Mouse (Mus musculus) hindbrain, embryonic 12.5 days (tissue): ENCODE results near the gene Scand1. TPM values are rescaled to one million over a fixed set of nuclear protein-coding genes. Genes with fewer than 3 reads are reported as not detected.

Experiments used
- ATAC-seq: fragments of 200-750 bp; cut with Nextera tagmentation; 2 replicates; pipeline ENCODE4 v1.8.0; 2017; ENCODE audit warnings: moderate TSS enrichment; ENCODE audit not compliant: low FRiP score
- H3K27ac ChIP-seq: fragments of 300-500 bp; sonication (generic); 2 replicates; pipeline ENCODE4 v1.5.1; 2016; ENCODE audit warnings: mild to moderate bottlenecking
- H3K27me3 ChIP-seq: fragments of 300-500 bp; sonication (generic); 2 replicates; pipeline ENCODE4 v1.6.1; 2016; ENCODE audit warnings: mild to moderate bottlenecking
- H3K36me3 ChIP-seq: fragments of 300-500 bp; sonication (generic); 2 replicates; pipeline ENCODE4 v1.6.1; 2016; ENCODE audit warnings: mild to moderate bottlenecking
- H3K4me1 ChIP-seq: fragments of 300-500 bp; sonication (generic); 2 replicates; pipeline ENCODE4 v1.6.1; 2016
- H3K4me2 ChIP-seq: fragments of 300-500 bp; sonication (generic); replicated peaks from 2 replicates; pipeline ENCODE4 v1.6.1; 2016; ENCODE audit warnings: mild to moderate bottlenecking
- H3K4me3 ChIP-seq: fragments of 300-500 bp; sonication (generic); 2 replicates; pipeline ENCODE4 v1.5.1; 2016; ENCODE audit warnings: mild to moderate bottlenecking
- H3K9ac ChIP-seq: fragments of 300-500 bp; sonication (generic); 2 replicates; pipeline ENCODE4 v1.6.1; 2016; ENCODE audit warnings: mild to moderate bottlenecking, moderate library complexity
- H3K9me3 ChIP-seq: fragments of 300-500 bp; sonication (generic); replicated peaks from 2 replicates; pipeline ENCODE4 v1.6.1; 2016; ENCODE audit warnings: mild to moderate bottlenecking
- WGBS: fragments of 180-500 bp; shearing (Covaris S2); methylation state at CpG from one replicate; pipeline ENCODE4 v1.1.7; 2016; 5-methylcytosine and 5-hydroxymethylcytosine counted together
- polyA plus RNA-seq: library from polyadenylated mRNA; unstranded; fragments of >200 nt; fragmentation: Nextera tagmentation; extraction: Ambion mirVana; gene quantifications from 2 replicates; pipeline ENCODE4 v1.2.1, GENCODE M21; 2016

The Scand1 gene
- polyA plus RNA-seq, 1 experiment from 2014 or later, result 121 TPM

DNA sequence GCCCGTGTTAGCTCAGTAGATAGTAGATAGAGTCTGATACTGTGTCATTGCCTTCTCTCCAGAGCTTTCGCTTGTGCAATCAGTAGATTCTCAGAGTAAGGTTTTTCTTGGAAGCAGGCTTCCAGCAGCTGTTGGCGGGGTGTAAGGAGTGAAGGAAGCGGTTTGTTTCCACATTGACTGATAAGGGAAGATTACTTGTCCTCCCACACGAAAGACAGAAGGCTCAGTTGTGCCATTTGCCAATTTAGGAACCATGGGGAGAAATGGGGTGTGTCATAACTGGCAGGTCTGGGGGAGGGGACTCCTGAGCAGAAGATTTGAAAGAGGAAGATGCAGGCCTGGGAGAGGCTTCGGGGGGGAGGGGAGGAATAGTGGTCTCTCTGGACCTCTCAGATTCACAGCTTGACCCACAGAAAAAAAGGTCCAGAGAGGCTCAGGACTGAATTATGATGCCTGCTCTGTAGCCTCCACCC, 11.6 kb upstream of the Scand1 start:
- H3K9me3 ChIP-seq, result no peaks in the 10 kb centered on the region
- H3K9ac ChIP-seq, result no peak overlapping the region
- no peak for ATAC-seq
- H3K4me3 ChIP-seq, result no peak overlapping the region
- H3K27ac ChIP-seq, result no peak overlapping the region
- WGBS, result 68% methylated on average over 6 of the region's 6 CpGs
- H3K36me3 ChIP-seq, result 0 out of 2 replicates have a peak, but pooled peaks cover 5% of the 10 kb centered on the region
- no peak overlapping the region for H3K4me2 ChIP-seq
- no peaks in the 10 kb centered on the region for H3K27me3 ChIP-seq
- no peaks in the 10 kb centered on the region for H3K4me1 ChIP-seq

DNA sequence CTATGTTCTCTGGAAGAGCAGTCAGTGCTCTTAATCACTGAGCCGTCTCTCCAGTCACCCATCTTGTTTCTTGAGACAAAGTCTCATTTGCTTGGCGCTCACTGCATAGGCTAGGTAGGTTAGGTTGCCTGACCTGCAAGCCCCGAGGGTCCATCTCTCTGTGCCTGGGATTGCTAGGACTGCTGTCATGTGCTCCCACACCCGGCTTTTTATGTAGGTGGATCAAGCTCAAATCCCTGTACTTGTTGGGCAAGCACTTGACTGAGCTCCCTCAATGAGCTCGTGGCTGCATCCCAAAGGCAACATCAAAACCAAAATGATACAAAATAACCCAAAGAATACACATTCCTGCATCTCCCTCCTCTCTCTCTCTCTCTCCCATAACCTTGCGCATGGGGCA, 9.0 kb upstream of the Scand1 start:
- no peaks in the 10 kb centered on the region for H3K9me3 ChIP-seq
- H3K27ac ChIP-seq, result no peak overlapping the region
- ATAC-seq, result no peak
- H3K9ac ChIP-seq, result no peak overlapping the region
- 0 out of 2 replicates have a peak, but pooled peaks cover 5% of the 10 kb centered on the region for H3K36me3 ChIP-seq
- no peaks in the 10 kb centered on the region for H3K27me3 ChIP-seq
- H3K4me3 ChIP-seq, result no peak overlapping the region
- no peaks in the 10 kb centered on the region for H3K4me1 ChIP-seq
- 89% methylated on average over 6 of the region's 6 CpGs for WGBS
- no peak overlapping the region for H3K4me2 ChIP-seq

DNA sequence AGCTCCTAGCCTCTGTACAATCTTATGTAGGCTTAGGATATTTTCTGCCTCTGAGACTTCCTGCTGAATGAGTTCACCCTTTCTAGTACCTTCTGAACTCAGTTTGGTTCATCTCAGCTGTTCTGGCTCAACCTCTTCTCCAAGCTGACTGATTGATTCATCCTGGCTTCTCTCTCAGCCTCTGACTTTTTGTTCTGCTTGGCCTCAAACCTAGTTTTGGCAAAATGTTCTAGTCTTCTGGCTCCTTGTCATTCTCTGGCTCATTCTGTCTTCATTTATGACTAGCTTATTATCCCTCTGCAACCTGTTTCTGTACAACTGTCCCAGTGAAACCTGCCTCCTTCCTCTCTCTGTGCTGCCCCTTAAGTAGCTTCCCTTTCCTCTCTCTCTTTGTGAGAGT, 6.0 kb upstream of the Scand1 start:
- no peak overlapping the region for H3K4me3 ChIP-seq
- no peak overlapping the region for H3K27ac ChIP-seq
- no peaks in the 10 kb centered on the region for H3K27me3 ChIP-seq
- H3K36me3 ChIP-seq, result peaks cover 11% of the 10 kb centered on the region; the same call in 1 of the 2 replicates
- H3K4me1 ChIP-seq, result no peaks in the 10 kb centered on the region
- ATAC-seq, result no peak
- no peaks in the 10 kb centered on the region for H3K9me3 ChIP-seq
- no peak overlapping the region for H3K4me2 ChIP-seq
- H3K9ac ChIP-seq, result no peak overlapping the region

DNA sequence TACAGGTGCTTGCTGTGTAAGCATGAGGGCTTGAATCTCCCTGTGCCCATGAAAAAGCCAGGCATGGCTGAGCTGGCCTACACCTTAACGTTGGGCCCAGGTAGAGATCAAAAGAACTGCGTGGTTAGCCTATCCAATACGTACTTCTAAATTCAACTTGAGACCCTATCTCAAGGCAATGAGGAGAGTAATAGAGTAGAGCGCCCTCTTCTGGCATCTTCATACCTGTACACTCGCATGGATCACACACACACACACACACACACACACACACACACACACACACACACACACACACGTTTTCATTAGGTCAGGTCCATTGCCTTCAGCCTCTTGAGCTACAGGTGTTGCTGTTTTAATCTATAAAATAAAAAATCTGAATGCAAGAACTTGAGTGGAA, 2.3 kb upstream of the Scand1 start:
- Histone ChIP-seq H3K4me1 (peaks cover 13% of the 10 kb centered on the region; the same call in 1 of the 2 replicates), H3K36me3 (peaks cover 6% of the 10 kb centered on the region; the same call in 1 of the 2 replicates), H3K4me3 (no peak overlapping the region), H3K4me2 (no peak overlapping the region), H3K27me3 (no peaks in the 10 kb centered on the region), H3K9ac (no peak overlapping the region), H3K27ac (no peak overlapping the region), H3K9me3 (no peaks in the 10 kb centered on the region)
- 88% methylated on average over 6 of the region's 6 CpGs for WGBS
- ATAC-seq, result no peak

DNA sequence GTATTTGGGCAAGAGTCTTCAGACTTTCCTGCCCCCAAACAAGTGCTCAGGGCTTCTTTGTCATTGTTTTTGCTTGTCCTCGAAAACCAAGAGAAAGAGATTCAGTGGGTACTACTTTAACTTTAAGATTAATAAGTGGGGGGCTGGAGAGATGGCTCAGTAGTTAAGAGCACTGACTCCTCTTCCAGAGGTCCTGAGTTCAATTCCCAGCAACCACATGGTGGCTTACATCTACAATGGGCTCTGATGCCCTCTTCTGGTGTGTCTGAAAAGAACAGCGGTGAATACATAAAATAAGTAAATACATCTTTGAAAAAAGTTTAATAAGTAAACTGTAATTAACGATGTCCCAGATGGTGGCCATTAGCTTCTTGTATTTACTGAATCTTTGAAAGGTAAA, 649 bp upstream of the Scand1 start:
- 53% methylated on average over 3 of the region's 3 CpGs for WGBS
- Histone ChIP-seq H3K4me1 (peaks cover 13% of the 10 kb centered on the region; the same call in 1 of the 2 replicates), H3K4me3 (peak overlapping the region; percentile 95), H3K4me2 (peak overlapping the region; percentile 74), H3K9ac (peak overlapping the region; percentile 95), H3K36me3 (peaks cover 6% of the 10 kb centered on the region; the same call in 1 of the 2 replicates), H3K27ac (peak overlapping the region; percentile 98; the same call in 1 of the 2 replicates), H3K27me3 (no peaks in the 10 kb centered on the region), H3K9me3 (no peaks in the 10 kb centered on the region)
- ATAC-seq, result no peak

DNA sequence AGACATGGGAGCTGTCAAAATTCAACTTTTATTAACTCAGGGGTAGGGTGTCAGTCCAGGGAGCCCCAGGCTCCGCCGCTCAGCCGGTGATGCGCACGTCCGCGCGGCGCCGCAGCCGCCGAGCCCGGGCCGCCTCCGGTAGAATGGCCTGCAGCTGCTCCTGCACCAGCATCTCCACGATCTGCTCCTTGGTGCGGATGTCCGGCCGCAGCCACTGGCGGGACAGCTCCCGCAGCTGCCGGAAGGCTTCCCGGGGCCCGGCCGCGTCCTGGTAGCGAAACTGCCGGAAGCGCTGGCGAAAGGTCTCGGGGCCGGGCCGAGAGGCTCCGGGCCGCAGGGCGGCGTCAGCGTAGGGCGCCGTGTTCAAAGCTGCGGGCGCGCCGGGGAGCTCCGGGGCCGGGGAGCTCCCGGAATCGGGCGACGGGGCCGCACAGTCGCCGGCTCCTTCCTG, 638 bp downstream of the Scand1 start:
- peak overlapping the region; percentile 95 for H3K9ac ChIP-seq
- no peaks in the 10 kb centered on the region for H3K9me3 ChIP-seq
- under 1% methylated on average over 53 of the region's 53 CpGs for WGBS
- H3K4me1 ChIP-seq, result peaks cover 13% of the 10 kb centered on the region; the same call in 1 of the 2 replicates
- H3K36me3 ChIP-seq, result peaks cover 11% of the 10 kb centered on the region; the same call in 1 of the 2 replicates
- ATAC-seq, result peak; percentile 60
- H3K4me3 ChIP-seq, result peak overlapping the region; percentile 95
- peak overlapping the region; percentile 98 for H3K27ac ChIP-seq
- H3K27me3 ChIP-seq, result no peaks in the 10 kb centered on the region
- H3K4me2 ChIP-seq, result peak overlapping the region; percentile 74

DNA sequence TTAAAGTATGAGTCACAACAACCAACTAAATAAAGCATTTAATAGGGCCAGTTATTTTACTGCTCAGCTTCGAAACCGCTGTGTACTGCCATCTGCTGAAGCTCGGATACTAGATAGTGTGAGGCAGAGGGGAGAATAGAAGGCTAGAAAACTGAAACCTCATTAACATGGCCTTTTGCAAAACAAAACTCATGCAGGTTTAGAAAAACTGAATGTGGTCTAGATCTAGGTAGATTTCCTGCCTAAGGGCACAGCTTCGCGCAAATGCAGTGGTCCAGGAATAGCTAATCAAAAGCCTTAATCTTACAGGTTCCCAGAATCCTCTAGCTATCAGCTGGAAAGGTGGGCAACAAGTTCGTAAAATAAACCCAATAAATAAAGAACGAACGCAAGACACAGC, 1.1 kb downstream of the Scand1 start:
- peaks cover 13% of the 10 kb centered on the region; the same call in 1 of the 2 replicates for H3K4me1 ChIP-seq
- WGBS, result 20% methylated on average over 8 of the region's 8 CpGs
- no peaks in the 10 kb centered on the region for H3K27me3 ChIP-seq
- H3K4me2 ChIP-seq, result peak overlapping the region; percentile 74
- peak overlapping the region; percentile 95 for H3K4me3 ChIP-seq
- peak overlapping the region; percentile 98 for H3K27ac ChIP-seq
- no peaks in the 10 kb centered on the region for H3K9me3 ChIP-seq
- peaks cover 11% of the 10 kb centered on the region; the same call in 1 of the 2 replicates for H3K36me3 ChIP-seq
- peak overlapping the region; percentile 95 for H3K9ac ChIP-seq
- ATAC-seq, result no peak

DNA sequence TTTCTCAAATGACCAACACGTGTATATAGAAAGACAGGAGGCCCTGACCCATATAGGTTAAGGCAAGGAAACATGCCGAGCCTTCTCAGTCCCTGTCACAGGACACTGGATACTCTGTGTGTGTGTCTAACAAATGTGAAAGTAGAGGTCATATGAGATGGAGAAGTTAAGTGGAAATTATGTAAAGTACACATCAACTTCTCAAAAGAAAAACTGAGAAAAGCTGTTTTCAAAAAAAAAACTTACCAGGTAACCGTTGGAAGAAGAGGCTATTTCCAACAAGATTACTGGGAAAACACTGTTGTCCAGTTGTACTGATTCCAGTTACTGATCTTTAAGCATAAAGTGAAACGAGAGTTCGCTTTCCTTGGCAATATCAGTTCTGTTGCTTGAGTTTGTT, 1.6 kb downstream of the Scand1 start:
- peaks cover 13% of the 10 kb centered on the region; the same call in 1 of the 2 replicates for H3K4me1 ChIP-seq
- peak overlapping the region; percentile 74 for H3K4me2 ChIP-seq
- H3K36me3 ChIP-seq, result peaks cover 11% of the 10 kb centered on the region; the same call in 1 of the 2 replicates
- no peak for ATAC-seq
- no peaks in the 10 kb centered on the region for H3K9me3 ChIP-seq
- 89% methylated on average over 5 of the region's 5 CpGs for WGBS
- H3K27ac ChIP-seq, result no peak overlapping the region
- no peaks in the 10 kb centered on the region for H3K27me3 ChIP-seq
- peak overlapping the region; percentile 95; the same call in 1 of the 2 replicates for H3K4me3 ChIP-seq
- no peak overlapping the region for H3K9ac ChIP-seq

DNA sequence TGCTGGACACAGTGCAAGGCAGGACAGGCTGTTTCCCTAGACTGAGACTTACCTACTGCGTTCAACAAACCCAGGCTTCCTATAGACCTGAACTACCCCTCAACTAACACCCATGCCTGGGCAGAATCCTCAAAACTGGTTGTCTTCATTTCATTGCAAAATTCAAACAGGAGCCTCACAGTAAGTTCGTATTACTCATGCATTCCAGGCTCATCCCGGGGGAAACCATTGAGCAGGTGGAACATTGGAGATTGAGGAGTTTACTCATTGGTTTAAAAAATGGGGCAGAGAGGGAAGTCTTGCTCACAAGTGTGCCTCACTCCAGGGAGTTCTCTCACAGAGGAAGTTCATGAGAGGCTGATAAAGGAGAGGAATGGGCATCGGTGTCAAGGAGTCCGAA, 2.0 kb downstream of the Scand1 start:
- H3K4me3 ChIP-seq, result no peak overlapping the region
- no peak overlapping the region for H3K27ac ChIP-seq
- H3K9ac ChIP-seq, result no peak overlapping the region
- H3K9me3 ChIP-seq, result no peaks in the 10 kb centered on the region
- no peak overlapping the region for H3K4me2 ChIP-seq
- 94% methylated on average over 5 of the region's 5 CpGs for WGBS
- no peak for ATAC-seq
- H3K27me3 ChIP-seq, result no peaks in the 10 kb centered on the region
- peaks cover 13% of the 10 kb centered on the region for H3K36me3 ChIP-seq
- peaks cover 13% of the 10 kb centered on the region; the same call in 1 of the 2 replicates for H3K4me1 ChIP-seq

DNA sequence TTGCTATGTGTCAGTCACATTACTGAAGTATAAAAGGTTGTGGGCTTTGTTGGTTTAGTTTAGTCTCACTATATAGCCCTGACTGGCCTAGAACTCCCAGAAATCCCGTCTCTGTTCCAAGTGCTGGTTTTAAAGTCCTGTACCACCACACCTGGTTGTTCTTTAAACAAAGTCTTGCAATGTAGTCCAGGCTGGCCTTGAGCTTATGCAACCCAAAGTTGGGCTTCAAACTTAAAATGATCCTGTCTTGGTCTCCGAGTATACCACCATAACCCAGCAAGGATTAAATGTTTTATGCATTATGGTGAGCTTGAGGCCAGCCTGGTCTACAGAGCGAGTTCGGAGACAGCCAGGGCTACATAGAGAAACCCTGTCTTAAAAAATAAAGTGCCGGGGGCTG, 2.6 kb downstream of the Scand1 start:
- H3K9ac ChIP-seq, result no peak overlapping the region

DNA sequence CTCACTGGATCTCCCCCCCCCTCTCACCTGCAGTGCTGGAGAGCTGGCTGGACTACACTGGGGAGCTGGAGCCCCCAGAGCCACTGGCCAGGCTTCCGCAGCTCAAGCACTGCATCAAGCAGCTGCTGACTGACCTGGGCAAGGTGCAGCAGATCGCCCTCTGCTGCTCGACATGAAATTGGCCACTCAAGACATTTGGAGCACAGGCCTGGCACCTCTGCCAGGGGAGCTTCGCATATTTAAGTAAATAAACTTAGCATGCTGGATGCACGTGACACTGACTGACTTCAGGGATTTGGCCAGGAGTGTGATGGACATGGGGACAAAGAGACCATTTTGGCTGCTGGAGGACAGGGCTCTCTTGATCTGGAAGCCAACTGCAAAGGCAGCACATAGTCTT, 5.2 kb downstream of the Scand1 start:
- Histone ChIP-seq H3K36me3 (peaks cover 33% of the 10 kb centered on the region), H3K27me3 (no peaks in the 10 kb centered on the region), H3K27ac (no peak overlapping the region), H3K9me3 (no peaks in the 10 kb centered on the region), H3K9ac (no peak overlapping the region), H3K4me3 (no peak overlapping the region), H3K4me2 (no peak overlapping the region), H3K4me1 (peaks cover 8% of the 10 kb centered on the region; the same call in 1 of the 2 replicates)
- 65% methylated on average over 5 of the region's 5 CpGs for WGBS
- ATAC-seq, result no peak

More for the DNA sequence above, 2.6 kb downstream of the Scand1 start:
- no peak overlapping the region for H3K4me3 ChIP-seq
- H3K27me3 ChIP-seq, result no peaks in the 10 kb centered on the region
- no peak for ATAC-seq
- WGBS, result 97% methylated on average over 5 of the region's 5 CpGs
- no peak overlapping the region for H3K4me2 ChIP-seq
- no peaks in the 10 kb centered on the region for H3K9me3 ChIP-seq
- H3K36me3 ChIP-seq, result peaks cover 18% of the 10 kb centered on the region
- H3K4me1 ChIP-seq, result peaks cover 13% of the 10 kb centered on the region; the same call in 1 of the 2 replicates
- H3K27ac ChIP-seq, result no peak overlapping the region

DNA sequence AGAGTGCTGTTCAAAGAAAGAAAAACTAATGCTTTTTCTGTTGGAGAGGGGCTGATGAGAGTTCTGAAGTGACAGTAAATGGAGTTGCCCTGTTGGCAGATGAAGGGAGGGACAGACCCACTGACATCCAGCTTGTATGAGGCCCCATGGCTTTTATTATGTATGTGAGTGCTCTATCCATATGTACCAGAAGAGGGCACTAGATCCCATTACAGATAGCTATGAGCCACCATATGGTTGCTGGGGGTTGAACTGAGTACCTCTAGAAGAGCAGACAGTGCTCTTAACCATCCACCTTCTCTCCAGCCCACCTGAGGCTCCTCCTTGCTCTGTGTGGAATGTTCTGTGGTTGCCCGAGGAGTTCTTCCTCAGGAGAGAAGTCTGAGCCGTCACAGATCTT, 6.7 kb downstream of the Scand1 start:
- H3K27me3 ChIP-seq, result no peaks in the 10 kb centered on the region
- 80% methylated on average over 2 of the region's 2 CpGs for WGBS
- H3K36me3 ChIP-seq, result peaks cover 42% of the 10 kb centered on the region
- H3K4me3 ChIP-seq, result no peak overlapping the region
- no peaks in the 10 kb centered on the region for H3K9me3 ChIP-seq
- no peak for ATAC-seq
- no peak overlapping the region for H3K27ac ChIP-seq
- H3K9ac ChIP-seq, result no peak overlapping the region
- H3K4me1 ChIP-seq, result no peaks in the 10 kb centered on the region
- H3K4me2 ChIP-seq, result no peak overlapping the region

DNA sequence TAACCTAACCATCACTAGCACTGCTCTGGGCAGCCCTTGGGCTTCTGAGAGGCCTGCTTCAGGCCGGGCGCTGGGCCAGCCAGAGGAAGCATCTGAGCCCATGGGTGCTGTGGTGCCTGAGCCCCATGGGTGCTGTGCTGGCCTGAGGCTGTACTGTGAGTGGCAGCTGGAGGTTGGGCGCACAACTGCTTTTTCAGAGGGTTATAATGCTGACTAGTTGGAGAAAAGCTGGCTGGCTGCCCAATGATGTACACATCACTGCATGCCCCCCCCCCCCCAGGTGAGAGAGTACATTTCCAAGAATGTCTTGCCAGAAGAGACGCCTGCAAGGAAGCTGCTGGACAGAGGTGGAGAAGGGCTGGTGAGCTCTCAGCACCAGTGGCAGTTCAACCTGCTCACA, 8.2 kb downstream of the Scand1 start:
- Histone ChIP-seq H3K4me3 (no peak overlapping the region), H3K4me1 (no peaks in the 10 kb centered on the region), H3K27me3 (no peaks in the 10 kb centered on the region), H3K36me3 (peaks cover 48% of the 10 kb centered on the region), H3K27ac (no peak overlapping the region), H3K9ac (no peak overlapping the region), H3K4me2 (no peak overlapping the region), H3K9me3 (no peaks in the 10 kb centered on the region)
- 94% methylated on average over 4 of the region's 4 CpGs for WGBS
- ATAC-seq, result no peak
